Mouse (Mus musculus) neutrophil, adult 5-6 weeks (primary cell): Measurements from ENCODE around the gene Cbx4. TPM values are rescaled to one million over a fixed set of nuclear protein-coding genes. Genes with fewer than 3 reads are reported as not detected.

Experiments used
- ATAC-seq: fragments of 151-379, 151-347 bp; 2 replicates; pipeline ENCODE4 v1.8.0; 2017; ENCODE audit warnings: mild to moderate bottlenecking, moderate TSS enrichment; ENCODE audit not compliant: insufficient number of reproducible peaks, poor library complexity, low FRiP score, severe bottlenecking; ENCODE audit errors: extremely low read depth
- total RNA-seq: library from RNA; stranded (forward); fragments of 200-1000 nt; gene quantifications from 2 replicates; pipeline ENCODE4 v1.2.3, GENCODE M21; 2017

The Cbx4 gene
- 27.6 and 31.0 TPM in 2 replicates for total RNA-seq

DNA sequence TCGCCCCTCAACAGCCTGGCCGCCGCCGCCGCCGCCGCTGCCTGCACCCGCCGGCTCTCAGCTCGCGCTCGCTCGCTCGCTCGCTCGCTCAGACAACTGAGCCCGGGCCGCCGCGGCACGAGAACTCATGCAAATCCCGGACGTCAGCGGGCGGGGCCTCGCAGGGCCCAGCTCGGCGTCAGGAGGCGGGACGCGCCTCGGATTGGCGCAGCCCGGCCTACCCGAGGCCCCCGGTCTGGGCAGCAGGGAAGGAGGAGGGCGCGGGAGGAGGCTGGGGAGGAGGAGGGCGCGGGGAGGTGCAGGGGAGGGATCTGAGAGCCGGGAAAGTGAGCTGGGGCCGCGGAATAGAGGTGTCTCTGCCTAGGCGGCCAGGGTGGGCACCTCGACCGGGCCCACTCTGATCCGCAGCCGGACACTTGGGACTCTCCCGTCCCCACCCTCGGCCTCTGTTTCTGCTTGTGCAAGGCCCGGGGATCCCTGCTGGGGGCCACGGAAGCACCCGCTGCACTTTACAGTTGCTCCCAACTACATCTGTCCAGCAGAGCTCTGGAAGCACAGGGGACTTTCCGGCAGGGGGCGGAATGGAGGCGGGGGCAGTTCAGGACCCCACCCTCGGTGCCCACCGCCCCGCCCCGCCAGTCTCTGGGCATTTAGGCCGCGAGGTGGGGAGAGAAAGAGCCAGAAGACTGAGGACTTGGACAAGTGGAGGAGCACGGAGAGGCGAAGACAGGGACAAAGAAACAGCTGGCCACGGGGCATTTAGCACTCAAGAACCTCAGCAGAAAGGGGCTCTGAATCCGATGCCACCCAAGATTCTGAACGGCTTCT is at the start of gene Cbx4:
Cbx4 (minus strand) TSS at position 78 of the 828 bp plus-strand sequence.
- peak; percentile 66 for ATAC-seq

DNA sequence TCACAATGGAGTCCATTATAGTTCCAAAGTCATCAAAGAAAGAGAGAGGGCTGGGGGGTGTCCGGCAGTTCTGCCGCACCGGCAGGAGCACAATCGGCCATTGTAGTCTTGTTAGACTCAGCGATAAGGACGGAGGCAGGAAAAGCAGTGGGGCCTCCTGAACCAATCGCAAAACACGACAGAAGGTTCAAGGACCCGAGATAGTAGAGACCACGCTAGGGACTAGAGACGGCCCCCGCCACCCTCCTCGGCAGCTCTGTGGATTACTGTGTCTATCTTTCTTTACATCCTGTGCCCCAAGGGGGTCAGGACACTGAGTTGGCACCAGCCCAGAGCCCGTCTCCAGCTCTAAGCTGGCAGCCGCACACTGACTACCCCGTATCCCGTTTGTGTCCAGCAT is 48.6 kb upstream of the Cbx4 start:
- no peak for ATAC-seq

DNA sequence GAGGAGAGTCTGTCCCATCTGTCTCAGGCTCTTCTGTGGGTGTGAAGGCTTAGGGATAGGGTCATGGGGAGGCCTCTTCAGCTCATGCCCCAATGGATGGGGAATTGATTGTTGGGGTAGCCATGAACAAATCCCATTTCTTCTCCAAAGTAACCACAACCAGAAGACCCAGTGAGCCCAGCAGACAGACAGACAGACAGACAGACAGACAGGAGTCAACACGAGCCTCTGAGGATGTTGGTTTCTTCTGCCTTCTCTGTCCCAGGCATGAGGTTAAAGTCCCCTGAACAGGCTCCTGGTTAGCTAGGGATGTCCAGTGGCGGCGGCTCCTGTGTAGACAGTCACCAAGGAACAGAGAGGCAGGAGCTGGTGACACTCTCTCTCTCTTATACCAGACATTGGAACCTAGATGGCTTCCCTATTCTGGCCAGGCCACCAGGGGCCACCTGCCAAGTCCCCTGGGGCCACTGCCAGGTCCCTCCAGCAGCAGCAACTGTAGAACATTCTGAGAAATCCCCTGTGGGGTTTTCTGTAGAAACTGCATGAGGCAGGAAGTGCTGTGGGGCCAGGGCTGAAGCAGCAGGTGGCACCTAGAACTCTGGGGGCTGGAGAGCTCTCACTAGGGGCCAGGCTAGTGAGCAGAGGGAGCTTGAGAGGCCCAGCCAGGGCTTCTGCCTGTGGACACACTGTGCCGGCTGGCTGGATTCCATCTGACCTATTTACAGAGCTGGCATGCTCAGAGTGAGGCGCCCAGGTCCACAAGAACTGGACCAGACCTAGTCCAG is 47.6 kb upstream of the Cbx4 start:
- ATAC-seq = peak; percentile 61

GRCm38 (mm10) chr11:119132198-119133035 is 46.4 kb upstream of the Cbx4 start:
- no peak for ATAC-seq

GRCm38 (mm10) chr11:119130081-119130765 is 44.2 kb upstream of the Cbx4 start:
- no peak for ATAC-seq

DNA sequence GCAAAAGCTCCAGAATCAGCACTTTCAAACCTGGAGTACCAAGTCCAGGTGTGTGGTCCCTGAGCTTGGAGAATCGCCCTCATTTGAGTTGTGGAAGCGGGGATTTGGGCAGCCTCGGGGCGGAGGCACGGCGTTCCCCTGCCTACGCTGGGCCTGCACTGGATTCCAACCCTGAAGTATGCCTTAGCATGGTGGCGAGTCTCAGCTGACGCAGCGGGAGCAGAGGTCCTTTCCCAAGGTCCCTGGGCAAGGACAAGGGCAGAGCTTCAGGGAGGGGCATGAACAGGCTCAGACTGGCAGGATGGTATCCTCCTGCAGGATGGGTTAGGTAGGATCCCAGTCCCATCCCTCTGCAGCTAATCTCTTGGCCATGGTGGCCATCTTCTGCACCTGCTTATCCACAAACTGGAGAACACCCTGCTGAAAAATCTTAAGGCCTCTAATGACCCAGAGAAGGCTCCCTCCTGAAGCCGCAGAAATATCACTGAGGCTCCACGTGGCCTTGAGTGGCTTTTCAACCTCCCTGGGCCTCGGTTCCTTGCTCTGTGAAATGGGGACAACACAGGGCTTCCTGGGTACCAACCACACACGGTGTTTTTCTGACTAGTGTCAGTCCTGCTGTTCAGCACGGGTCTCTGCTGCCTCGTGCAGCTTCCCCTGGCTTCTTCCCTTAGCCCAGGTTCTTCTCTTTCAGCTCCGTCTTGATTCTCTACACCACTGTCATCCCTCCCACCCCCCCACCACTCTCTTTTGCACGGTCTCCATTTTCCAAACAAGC is 43.4 kb upstream of the Cbx4 start:
- no peak for ATAC-seq

GRCm38 (mm10) chr11:119128668-119129280 is 42.8 kb upstream of the Cbx4 start:
- no peak for ATAC-seq

GRCm38 (mm10) chr11:119127686-119128473 is 41.9 kb upstream of the Cbx4 start:
- peak; percentile 16; the same call in 1 of the 2 replicates for ATAC-seq

GRCm38 (mm10) chr11:119127147-119127546 is 41.1 kb upstream of the Cbx4 start:
- ATAC-seq = no peak

- no peak for ATAC-seq
Measured at GRCm38 (mm10) chr11:119125929-119126861, 40.2 kb upstream of the Cbx4 start.

GRCm38 (mm10) chr11:119124536-119124935 is 38.5 kb upstream of the Cbx4 start:
- ATAC-seq = no peak

GRCm38 (mm10) chr11:119123522-119124319 is 37.7 kb upstream of the Cbx4 start:
- no peak for ATAC-seq

DNA sequence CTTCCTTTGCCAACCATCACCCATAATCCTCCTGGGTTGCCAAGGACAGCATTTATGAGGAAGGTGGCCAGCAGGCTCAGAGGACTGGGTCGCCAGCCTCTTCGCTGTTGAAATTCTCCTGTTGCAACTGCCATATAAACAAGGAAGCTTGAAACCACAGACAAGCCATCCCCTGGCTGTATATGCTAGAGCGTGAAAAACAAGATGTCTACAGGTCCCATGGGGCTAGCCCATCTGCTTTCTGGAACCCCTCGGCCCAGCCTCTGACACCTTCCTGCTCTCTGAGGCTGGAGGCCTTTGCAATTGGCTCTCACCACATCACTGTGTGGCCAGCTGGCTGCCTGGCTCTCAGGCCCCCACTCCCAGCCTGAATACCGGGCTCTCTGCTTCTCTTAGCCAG is 36.4 kb upstream of the Cbx4 start:
- peak; percentile 31; the same call in 1 of the 2 replicates for ATAC-seq

- no peak for ATAC-seq
Measured at GRCm38 (mm10) chr11:119118905-119119304, 32.9 kb upstream of the Cbx4 start.

DNA sequence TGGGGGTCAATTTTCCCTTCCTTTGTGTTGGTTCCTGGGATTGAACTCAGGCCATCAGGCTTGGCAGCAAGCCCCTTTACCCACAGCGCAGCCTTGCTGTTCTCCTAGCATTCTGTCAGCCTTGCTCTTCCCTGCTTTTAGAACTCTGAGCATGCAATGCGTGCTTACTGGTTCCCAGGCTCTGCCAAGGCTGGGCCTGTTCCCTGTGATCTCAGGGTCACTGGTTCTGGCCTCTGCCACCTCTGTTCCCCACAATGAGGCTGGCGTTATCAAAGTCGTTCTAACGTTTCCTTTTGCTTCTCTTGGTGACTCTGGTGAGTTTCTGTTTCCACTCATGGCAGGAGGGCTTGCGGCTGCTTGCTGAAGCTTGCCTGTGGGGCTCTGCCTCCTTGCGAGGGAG is 31.9 kb upstream of the Cbx4 start:
- no peak for ATAC-seq
